In genomic region chr16:32602193-32602685, GRCm38 (mm10) we compare ENCODE assay signal across 22 mouse cellular contexts.
"Had no signal": no experiment of that assay in that cellular context is flagged by ENCODE, and none has a peak within 500 bp of the region (broad histone marks: within the 10 kb centered on the region; RNA-seq: fewer than 3 reads in every experiment).

No protein-coding gene starts in this region.

- H3K9me3 ChIP-seq: intestine, embryonic 15.5 days; kidney, embryonic 15.5 days; limb, embryonic 12.5 days; limb, embryonic 15.5 days; liver, embryonic 12.5 days; megakaryocyte, embryonic 14.5 days; midbrain, embryonic 10.5 days; midbrain, embryonic 13.5 days had no signal

- H3K36me3 ChIP-seq: intestine, embryonic 15.5 days; kidney, embryonic 15.5 days; limb, embryonic 12.5 days; limb, embryonic 15.5 days; liver, embryonic 12.5 days; midbrain, embryonic 10.5 days; midbrain, embryonic 13.5 days had no signal

- DNase-seq: kidney, adult 11 months; kidney, adult 8-10 months; kidney, postnatal 10 days; kidney, postnatal 36 days; layer of hippocampus, postnatal 36 days; left cerebral cortex, postnatal 4 days; right cerebral cortex, adult 18-20 months; right cerebral cortex, postnatal 14 days; right cerebral cortex, postnatal 4 days; thymus, adult 2 months; thymus, postnatal 14 days; thymus, postnatal 4 days had no signal

- ATAC-seq: intestine, embryonic 15.5 days; liver, embryonic 12.5 days; midbrain, embryonic 13.5 days had no signal

- H3K9ac ChIP-seq: intestine, embryonic 15.5 days; kidney, embryonic 15.5 days; limb, embryonic 12.5 days; limb, embryonic 15.5 days; liver, embryonic 12.5 days; midbrain, embryonic 13.5 days had no signal

- H3K4me2 ChIP-seq: intestine, embryonic 15.5 days; kidney, embryonic 15.5 days; limb, embryonic 12.5 days; limb, embryonic 15.5 days; liver, embryonic 12.5 days; midbrain, embryonic 13.5 days had no signal

- H3K4me3 ChIP-seq: intestine, embryonic 15.5 days; kidney, embryonic 15.5 days; left cerebral cortex, adult 2 months; limb, embryonic 12.5 days; limb, embryonic 15.5 days; liver, embryonic 12.5 days; megakaryocyte, embryonic 14.5 days; midbrain, embryonic 10.5 days; midbrain, embryonic 13.5 days had no signal

- H3K4me1 ChIP-seq: intestine, embryonic 15.5 days; limb, embryonic 12.5 days; limb, embryonic 15.5 days had no signal

- H3K27me3 ChIP-seq: intestine, embryonic 15.5 days; kidney, embryonic 15.5 days; limb, embryonic 12.5 days; limb, embryonic 15.5 days; liver, embryonic 12.5 days; megakaryocyte, embryonic 14.5 days had no signal

- H3K27ac ChIP-seq: intestine, embryonic 15.5 days; kidney, embryonic 15.5 days; left cerebral cortex, adult 2 months; limb, embryonic 12.5 days; limb, embryonic 15.5 days; liver, embryonic 12.5 days; midbrain, embryonic 10.5 days; midbrain, embryonic 13.5 days; stomach, postnatal 0 days had no signal
